Mouse (Mus musculus) heart, adult 9 months (tissue): Measurements from ENCODE around the gene Lamb1.

ENCODE experiments used
- DNase-seq, 2 experiments: peaks; one replicate each; pipeline ENCODE4 v3.0.0; 2022; ENCODE audit warnings: low spot score in 2 of 2

Gene Lamb1

GRCm38 (mm10) chr12:31283131-31283530 is 18.1 kb downstream of the Lamb1 start:
- DNase-seq = no peak

- no peak for DNase-seq
Observed at GRCm38 (mm10) chr12:31283617-31284136, 18.6 kb downstream of the Lamb1 start.

- DNase-seq = no peak
Observed at GRCm38 (mm10) chr12:31289046-31289445, 24.0 kb downstream of the Lamb1 start.

- DNase-seq = no peak
Observed at GRCm38 (mm10) chr12:31290951-31291350, 25.9 kb downstream of the Lamb1 start.

- peak; percentile 75 to 78 for DNase-seq
Observed at GRCm38 (mm10) chr12:31293361-31294142, 28.5 kb downstream of the Lamb1 start.

- no peak for DNase-seq
Observed at GRCm38 (mm10) chr12:31294526-31294925, 29.5 kb downstream of the Lamb1 start.

GRCm38 (mm10) chr12:31294996-31295395 is 30.0 kb downstream of the Lamb1 start:
- no peak for DNase-seq

- DNase-seq = peak; percentile 35 to 57
Observed at GRCm38 (mm10) chr12:31295505-31295904, 30.5 kb downstream of the Lamb1 start.

GRCm38 (mm10) chr12:31296097-31296496 is 31.1 kb downstream of the Lamb1 start:
- DNase-seq = no peak

- no peak for DNase-seq
Observed at GRCm38 (mm10) chr12:31298122-31298521, 33.1 kb downstream of the Lamb1 start.

GRCm38 (mm10) chr12:31298530-31298929 is 33.5 kb downstream of the Lamb1 start:
- no peak for DNase-seq

- DNase-seq = no peak
Observed at GRCm38 (mm10) chr12:31299126-31299525, 34.1 kb downstream of the Lamb1 start.

- peak; percentile 69 to 71 for DNase-seq
Observed at GRCm38 (mm10) chr12:31299676-31300197, 34.7 kb downstream of the Lamb1 start.

- no peak for DNase-seq
Observed at GRCm38 (mm10) chr12:31300276-31300675, 35.2 kb downstream of the Lamb1 start.

- no peak for DNase-seq
Observed at GRCm38 (mm10) chr12:31302266-31302665, 37.2 kb downstream of the Lamb1 start.

GRCm38 (mm10) chr12:31302766-31303511 is 37.9 kb downstream of the Lamb1 start:
- DNase-seq = no peak

GRCm38 (mm10) chr12:31306075-31306675 is 41.1 kb downstream of the Lamb1 start:
- no peak for DNase-seq

- peak; percentile 26 to 33 for DNase-seq
Observed at GRCm38 (mm10) chr12:31307011-31307410, 42.0 kb downstream of the Lamb1 start.

- no peak for DNase-seq
Observed at GRCm38 (mm10) chr12:31307756-31308155, 42.7 kb downstream of the Lamb1 start.

- no peak for DNase-seq
Observed at GRCm38 (mm10) chr12:31310687-31311086, 45.7 kb downstream of the Lamb1 start.

GRCm38 (mm10) chr12:31311671-31312265 is 46.7 kb downstream of the Lamb1 start:
- DNase-seq = no peak

GRCm38 (mm10) chr12:31312281-31312680 is 47.2 kb downstream of the Lamb1 start:
- no peak for DNase-seq
